Mouse (Mus musculus) MEL (cell line): ENCODE data around the gene Mtrf1. TPM values are rescaled to one million over a fixed set of nuclear protein-coding genes. Genes with fewer than 3 reads are reported as not detected.

Experiments
- DNase-seq: peaks from one replicate; pipeline ENCODE4 v3.0.0; 2011; ENCODE audit warnings: low read depth, low spot score
- H3K27ac ChIP-seq: 2 replicates; pipeline ENCODE4 v1.5.1; 2012; ENCODE audit warnings: low read depth, mild to moderate bottlenecking, control low read depth, low read length, moderate library complexity; ENCODE audit not compliant: control insufficient read depth
- H3K27me3 ChIP-seq, 2 experiments: fragments of 150-350 bp in 1 of 2; sonication (generic) in 1 of 2; 2 replicates each; pipeline ENCODE4 v1.6.1; 2012; ENCODE audit warnings: low read length in 2 of 2, mild to moderate bottlenecking in 2 of 2, improper control_type of control experiment in 1 of 2, moderate library complexity in 1 of 2; ENCODE audit not compliant: insufficient read depth in 2 of 2, control insufficient read depth in 1 of 2
- H3K36me3 ChIP-seq, 2 experiments: 2 replicates each; pipeline ENCODE4 v1.6.1; 2012 to 2014; ENCODE audit warnings: low read length in 2 of 2, improper control_type of control experiment in 1 of 2, inconsistent platforms in 1 of 2, mild to moderate bottlenecking in 1 of 2; ENCODE audit not compliant: insufficient read depth in 2 of 2, control insufficient read depth in 1 of 2
- H3K4me1 ChIP-seq, 2 experiments: fragments of 150-350 bp in 1 of 2; sonication (generic) in 1 of 2; 2 replicates each; pipeline ENCODE4 v1.6.1; 2012; ENCODE audit warnings: low read length in 2 of 2, improper control_type of control experiment in 1 of 2, mild to moderate bottlenecking in 1 of 2; ENCODE audit not compliant: insufficient read depth in 2 of 2, control insufficient read depth in 1 of 2
- H3K4me3 ChIP-seq, 2 experiments: fragments of 150-350 bp in 1 of 2; sonication (generic) in 1 of 2; 2 replicates each; pipeline ENCODE4 v1.5.1; 2012; ENCODE audit warnings: low read depth in 2 of 2, low read length in 2 of 2, mild to moderate bottlenecking in 2 of 2, moderate library complexity in 2 of 2, control low read depth in 1 of 2, improper control_type of control experiment in 1 of 2; ENCODE audit not compliant: control insufficient read depth in 1 of 2, insufficient read depth in 1 of 2
- H3K79me2 ChIP-seq: 2 replicates; pipeline ENCODE4 v1.6.1; 2012; ENCODE audit warnings: mild to moderate bottlenecking, low read length, moderate library complexity; ENCODE audit not compliant: control insufficient read depth, poor library complexity, insufficient read depth
- H3K9ac ChIP-seq: 2 replicates; pipeline ENCODE4 v1.6.1; 2012; ENCODE audit warnings: low read depth, mild to moderate bottlenecking, control low read depth, low read length, moderate library complexity; ENCODE audit not compliant: control insufficient read depth, poor library complexity, severe bottlenecking
- H3K9me3 ChIP-seq: fragments of 150-350 bp; sonication (generic); replicated peaks from 2 replicates; pipeline ENCODE4 v1.6.1; 2012; ENCODE audit warnings: mild to moderate bottlenecking, low read length, improper control_type of control experiment, moderate library complexity; ENCODE audit not compliant: insufficient read depth
- BHLHE40 ChIP-seq: IDR thresholded peaks from 2 replicates; pipeline ENCODE4 v1.6.1; 2012; ENCODE audit warnings: low read depth, mild to moderate bottlenecking, inconsistent platforms, low read length, improper control_type of control experiment, borderline replicate concordance
- CHD1 ChIP-seq: IDR thresholded peaks from 2 replicates; pipeline ENCODE4 v1.6.1; 2012; ENCODE audit warnings: low read depth, mild to moderate bottlenecking, inconsistent platforms, low read length, improper control_type of control experiment
- ELF1 ChIP-seq: IDR thresholded peaks from 2 replicates; pipeline ENCODE4 v1.6.1; 2014; ENCODE audit warnings: low read depth, mild to moderate bottlenecking, inconsistent platforms, low read length, improper control_type of control experiment, moderate library complexity
- ETS1 ChIP-seq: IDR thresholded peaks from 2 replicates; pipeline ENCODE4 v1.6.1; 2012; ENCODE audit warnings: low read depth, mild to moderate bottlenecking, inconsistent platforms, low read length, improper control_type of control experiment, moderate library complexity
- GABPA ChIP-seq: IDR thresholded peaks from 2 replicates; pipeline ENCODE4 v1.6.1; 2012; ENCODE audit warnings: low read depth, mild to moderate bottlenecking, inconsistent platforms, low read length, improper control_type of control experiment, moderate library complexity
- GATA1 ChIP-seq: IDR thresholded peaks from 2 replicates; pipeline ENCODE4 v1.6.1; 2011; ENCODE audit warnings: low read depth, low read length, improper control_type of control experiment
- HCFC1 ChIP-seq: IDR thresholded peaks from 2 replicates; pipeline ENCODE4 v1.6.1; 2012; ENCODE audit warnings: low read depth, mild to moderate bottlenecking, inconsistent platforms, low read length, improper control_type of control experiment, moderate library complexity
- JUND ChIP-seq: IDR thresholded peaks from 2 replicates; pipeline ENCODE4 v1.6.1; 2011; ENCODE audit warnings: low read depth, mild to moderate bottlenecking, improper control_type of control experiment, low read length
- MAX ChIP-seq: IDR thresholded peaks from 2 replicates; pipeline ENCODE4 v1.6.1; 2011; ENCODE audit warnings: low read length, improper control_type of control experiment
- MEF2A ChIP-seq: IDR thresholded peaks from 2 replicates; pipeline ENCODE4 v1.6.1; 2014; ENCODE audit warnings: low read depth, mild to moderate bottlenecking, inconsistent platforms, low read length, improper control_type of control experiment; ENCODE audit not compliant: poor library complexity, insufficient replicate concordance, severe bottlenecking; ENCODE audit errors: extremely low read depth
- MXI1 ChIP-seq: IDR thresholded peaks from 2 replicates; pipeline ENCODE4 v1.6.1; 2011; ENCODE audit warnings: mild to moderate bottlenecking, low read depth, low read length, improper control_type of control experiment
- MYB ChIP-seq: IDR thresholded peaks from 2 replicates; pipeline ENCODE4 v1.6.1; 2011; ENCODE audit warnings: mild to moderate bottlenecking, low read depth, low read length, improper control_type of control experiment
- POLR2A ChIP-seq, 2 experiments: IDR thresholded peaks; 2 replicates each; pipeline ENCODE4 v1.6.1; 2011 to 2012; ENCODE audit warnings: low read length in 2 of 2, mild to moderate bottlenecking in 2 of 2, control low read depth in 1 of 2, improper control_type of control experiment in 1 of 2, low read depth in 1 of 2, moderate library complexity in 1 of 2; ENCODE audit not compliant: control insufficient read depth in 1 of 2, insufficient read depth in 1 of 2, poor library complexity in 1 of 2
- POLR2AphosphoS2 ChIP-seq: IDR thresholded peaks from 2 replicates; pipeline ENCODE4 v1.6.1; 2011; ENCODE audit warnings: low read length, improper control_type of control experiment
- POLR2AphosphoS5 ChIP-seq: IDR thresholded peaks from 2 replicates; pipeline ENCODE4 v1.6.1; 2012; ENCODE audit warnings: low read depth, borderline replicate concordance, mild to moderate bottlenecking, inconsistent platforms, low read length, moderate library complexity, mixed read lengths
- RCOR1 ChIP-seq: IDR thresholded peaks from 2 replicates; pipeline ENCODE4 v1.6.1; 2012; ENCODE audit warnings: low read depth, mild to moderate bottlenecking, inconsistent platforms, low read length, improper control_type of control experiment
- SIN3A ChIP-seq: IDR thresholded peaks from 2 replicates; pipeline ENCODE4 v1.6.1; 2012; ENCODE audit warnings: low read length, improper control_type of control experiment, inconsistent platforms
- SMC3 ChIP-seq: IDR thresholded peaks from 2 replicates; pipeline ENCODE4 v1.6.1; 2011; ENCODE audit warnings: low read depth, low read length, improper control_type of control experiment
- TAL1 ChIP-seq: IDR thresholded peaks from 2 replicates; pipeline ENCODE4 v1.6.1; 2012; ENCODE audit warnings: mild to moderate bottlenecking, inconsistent platforms, low read length, moderate library complexity, mixed read lengths
- TBP ChIP-seq: IDR thresholded peaks from 2 replicates; pipeline ENCODE4 v1.8.0; 2011; ENCODE audit warnings: low read depth, low read length, improper control_type of control experiment
- UBTF ChIP-seq: IDR thresholded peaks from 2 replicates; pipeline ENCODE4 v1.6.1; 2012; ENCODE audit warnings: low read depth, mild to moderate bottlenecking, inconsistent platforms, low read length, improper control_type of control experiment, moderate library complexity, borderline replicate concordance; ENCODE audit not compliant: insufficient read depth
- USF1 ChIP-seq: IDR thresholded peaks from 2 replicates; pipeline ENCODE4 v1.6.1; 2014; ENCODE audit warnings: low read depth, mild to moderate bottlenecking, inconsistent platforms, low read length, improper control_type of control experiment, moderate library complexity
- USF2 ChIP-seq, 2 experiments: IDR thresholded peaks; 2 replicates each; pipeline ENCODE4 v1.6.1; 2011 to 2012; ENCODE audit warnings: improper control_type of control experiment in 2 of 2, low read length in 2 of 2, borderline replicate concordance in 1 of 2, inconsistent platforms in 1 of 2, low read depth in 1 of 2, mild to moderate bottlenecking in 1 of 2; ENCODE audit not compliant: insufficient read depth in 1 of 2
- ZC3H11A ChIP-seq: IDR thresholded peaks from 2 replicates; pipeline ENCODE4 v1.6.1; 2012; ENCODE audit warnings: low read depth, mild to moderate bottlenecking, inconsistent platforms, low read length, improper control_type of control experiment
- ZKSCAN1 ChIP-seq: IDR thresholded peaks from 2 replicates; pipeline ENCODE4 v1.6.1; 2012; ENCODE audit warnings: low read depth, mild to moderate bottlenecking, inconsistent platforms, low read length, improper control_type of control experiment, moderate library complexity
- ZNF384 ChIP-seq: IDR thresholded peaks from 2 replicates; pipeline ENCODE4 v1.6.1; 2012; ENCODE audit warnings: low read depth, mild to moderate bottlenecking, inconsistent platforms, low read length, improper control_type of control experiment
- polyA plus RNA-seq, 2 experiments: library from polyadenylated mRNA; stranded (reverse) in 1 of 2; unstranded in 1 of 2; fragments of >175 nt in 1 of 2; fragments of >200 nt in 1 of 2; gene quantifications; 2 replicates each; pipeline versions ENCODE4 v1.2.1 to v1.2.4; 2012; ENCODE audit warnings: low replicate concordance in 2 of 2, low read depth in 1 of 2; ENCODE audit not compliant: insufficient read length in 2 of 2, insufficient read depth in 1 of 2, missing spikeins in 1 of 2
- total RNA-seq: library from RNA; depleted of rRNA; stranded (reverse); fragments of 300-350 nt; gene quantifications from 2 replicates; pipeline ENCODE4 v1.2.3, GENCODE M21; 2012

Gene Mtrf1
- total and polyA plus RNA-seq, 3 experiments, result 4.0 to 4.9 TPM; not detected in 1

- TF ChIP-seq MXI1, result no peak
- no peak for TF ChIP-seq RCOR1
- no peak for TF ChIP-seq GATA1
- Histone ChIP-seq H3K79me2 (no peaks in the 10 kb centered on the region), H3K27ac (no peak overlapping the region), H3K9ac (no peak overlapping the region), H3K4me1 (no peaks in the 10 kb centered on the region; a peak in 1 of 4 replicates), H3K36me3 (peaks cover 3 to 27% of the 10 kb centered on the region in 2 experiments), H3K9me3 (no peaks in the 10 kb centered on the region), H3K27me3 (no peaks in the 10 kb centered on the region), H3K4me3 (no peak overlapping the region)
- no peak for DNase-seq
Measured at GRCm38 (mm10) chr14:79358055-79358454, 39.5 kb upstream of the Mtrf1 start.

DNA sequence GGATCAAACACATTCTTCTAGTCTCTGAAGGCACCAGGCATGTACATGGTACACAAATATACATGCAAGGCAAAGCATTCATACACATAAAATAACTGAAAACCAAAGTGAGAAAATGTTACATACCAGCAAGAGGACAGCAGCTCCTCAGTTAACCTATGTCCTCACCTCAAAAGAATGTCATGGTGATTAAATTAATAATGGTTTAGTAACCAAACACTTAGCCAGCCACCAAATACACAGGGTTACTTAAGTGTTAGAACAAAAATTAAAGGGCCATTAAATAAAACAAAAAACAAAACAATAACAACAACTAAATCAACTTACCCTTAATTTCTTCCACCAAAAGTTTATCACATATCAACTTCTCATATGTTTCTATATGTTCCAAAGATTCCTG lies 20.5 kb upstream of the Mtrf1 start:
- H3K9ac ChIP-seq, result no peak overlapping the region
- H3K36me3 ChIP-seq, result peaks cover 3 to 20% of the 10 kb centered on the region in 2 experiments; a peak in 3 of 4 replicates
- no peaks in the 10 kb centered on the region for H3K4me1 ChIP-seq
- no peak for TF ChIP-seq GABPA
- no peak for TF ChIP-seq SMC3
- TF ChIP-seq JUND, result no peak
- no peak for TF ChIP-seq UBTF
- no peak for TF ChIP-seq USF2 (IDR thresholded peaks at IDR 0.05; ENCODE audit: borderline replicate concordance in 1 of 2, insufficient read depth in 1 of 2, low read depth in 1 of 2, low read length in 2 of 2)
- TF ChIP-seq USF1, result no peak
- no peak for TF ChIP-seq ZKSCAN1
- no peak for TF ChIP-seq TBP
- no peak for TF ChIP-seq POLR2AphosphoS5
- TF ChIP-seq HCFC1, result no peak
- no peaks in the 10 kb centered on the region for H3K27me3 ChIP-seq
- no peaks in the 10 kb centered on the region for H3K9me3 ChIP-seq
- H3K4me3 ChIP-seq, result no peak overlapping the region
- DNase-seq, result no peak
- peaks cover under 1% of the 10 kb centered on the region; the same call in 1 of the 2 replicates for H3K79me2 ChIP-seq
- H3K27ac ChIP-seq, result no peak overlapping the region

- peak; percentile 35 for DNase-seq
- Histone ChIP-seq H3K4me1 (peaks cover 0 to 12% of the 10 kb centered on the region in 2 experiments; a peak in 3 of 4 replicates), H3K27me3 (no peaks in the 10 kb centered on the region), H3K9ac (no peak overlapping the region), H3K79me2 (peaks cover 20% of the 10 kb centered on the region), H3K36me3 (peaks cover 34 to 41% of the 10 kb centered on the region in 2 experiments), H3K9me3 (no peaks in the 10 kb centered on the region), H3K27ac (peak overlapping the region; percentile 39; the same call in 1 of the 2 replicates), H3K4me3 (no peak overlapping the region)
- TF ChIP-seq TAL1, result peak; percentile 33
- TF ChIP-seq POLR2AphosphoS2, result no peak
- TF ChIP-seq POLR2A (IDR thresholded peaks at IDR 0.05; ENCODE audit: control insufficient read depth in 1 of 2, insufficient read depth in 1 of 2, low read depth in 1 of 2, low read length in 2 of 2, poor library complexity in 1 of 2), result no peak
- TF ChIP-seq USF1, result no peak
- TF ChIP-seq SIN3A, result 0 out of 2 replicates have a peak, but pooled peaks have one; percentile 52
- TF ChIP-seq ZNF384, result no peak
- no peak for TF ChIP-seq BHLHE40
- no peak for TF ChIP-seq CHD1
- TF ChIP-seq RCOR1, result no peak; the same call in 1 of the 2 replicates
- no peak for TF ChIP-seq MEF2A
- TF ChIP-seq ZC3H11A, result no peak
- TF ChIP-seq ETS1, result no peak
- no peak for TF ChIP-seq SMC3
- no peak for TF ChIP-seq UBTF
- TF ChIP-seq ELF1, result no peak
- no peak for TF ChIP-seq MAX
- no peak for TF ChIP-seq JUND
- TF ChIP-seq HCFC1, result no peak
- TF ChIP-seq MXI1, result peak; percentile 47; the same call in 1 of the 2 replicates
- no peak for TF ChIP-seq MYB
Measured at GRCm38 (mm10) chr14:79383120-79383519, 14.5 kb upstream of the Mtrf1 start.
